Mouse (Mus musculus) brain, embryonic 14.5 days (tissue): ENCODE measurements at regions not wholly inside any gene's neighbourhood (a gene's known extent, or its start where the extent isn't known, plus 50 kb on each side); places are given as distances from the start of the nearest gene placed in this dataset.

Experiments
- DNase-seq: peaks from one replicate; pipeline ENCODE4 v3.0.0-alpha.2; 2011; ENCODE audit warnings: low read depth
- CTCF ChIP-seq: fragments of 200-500 bp; IDR thresholded peaks from 2 replicates; pipeline ENCODE4 v1.5.1; 2012; ENCODE audit warnings: inconsistent platforms, mild to moderate bottlenecking, moderate library complexity, borderline replicate concordance; ENCODE audit not compliant: insufficient read depth, insufficient read length; ENCODE audit errors: extremely low read depth
- POLR2A ChIP-seq: fragments of 200-500 bp; IDR thresholded peaks from 2 replicates; pipeline ENCODE4 v1.6.1; 2012; ENCODE audit warnings: mild to moderate bottlenecking, inconsistent platforms, borderline replicate concordance; ENCODE audit not compliant: poor library complexity, insufficient read depth, insufficient read length, severe bottlenecking; ENCODE audit errors: extremely low read depth

GRCm38 (mm10) chr5:111590619-111591081 lies 143.1 kb upstream of the Gm26897 start:
- DNase-seq: peak; percentile 92
- TF ChIP-seq CTCF (no peak), POLR2A (no peak)

GRCm38 (mm10) chr5:111592807-111593206 lies 140.9 kb upstream of the Gm26897 start:
- peak; percentile 15 for DNase-seq
- TF ChIP-seq CTCF (no peak), POLR2A (no peak)

DNA sequence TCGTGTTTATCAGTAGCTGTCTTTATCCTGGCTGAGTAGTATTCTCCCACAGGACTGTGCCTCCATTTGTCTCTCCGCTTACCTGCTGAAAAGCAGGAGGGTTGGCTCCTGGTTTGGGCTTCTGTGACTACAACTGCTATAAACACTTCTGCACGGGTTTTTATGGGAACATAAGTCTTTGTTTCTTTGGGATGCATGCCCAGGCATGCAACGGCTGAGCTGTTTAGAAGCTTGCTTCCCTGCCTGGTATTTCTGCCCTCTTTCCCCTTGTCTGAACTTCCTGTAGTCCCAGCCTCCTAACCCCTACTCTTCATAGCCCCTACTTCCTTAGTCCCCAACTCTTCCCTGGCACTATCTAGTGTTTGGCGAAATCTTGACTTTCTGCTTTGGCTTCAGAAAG lies 139.6 kb upstream of the Gm26897 start:
- TF ChIP-seq POLR2A: no peak
- TF ChIP-seq CTCF: no peak
- DNase-seq: peak; percentile 39

DNA sequence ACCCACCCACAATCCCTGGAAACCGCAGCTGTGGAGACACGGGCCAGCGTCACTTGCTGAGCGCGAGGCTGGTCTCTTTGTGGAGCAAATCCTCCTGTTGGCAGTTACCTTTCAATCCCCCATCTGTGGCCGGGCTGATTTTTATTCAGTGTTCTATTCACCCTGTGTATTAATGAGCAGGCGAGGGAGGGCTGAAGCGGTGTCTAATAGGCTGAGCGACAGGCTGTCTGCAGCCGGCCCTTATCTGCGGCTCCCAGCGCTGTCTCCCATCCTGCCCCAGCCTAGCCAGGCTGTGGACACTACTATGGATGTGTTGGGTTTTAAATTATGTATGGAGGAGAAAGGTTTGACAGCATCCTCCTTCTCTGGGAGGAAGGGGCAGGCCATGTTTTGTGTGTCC lies 138.3 kb upstream of the Gm26897 start:
- peak; percentile 97 for DNase-seq
- no peak for TF ChIP-seq CTCF
- 0 out of 2 replicates have a peak, but pooled peaks have one; percentile 8 for TF ChIP-seq POLR2A

DNA sequence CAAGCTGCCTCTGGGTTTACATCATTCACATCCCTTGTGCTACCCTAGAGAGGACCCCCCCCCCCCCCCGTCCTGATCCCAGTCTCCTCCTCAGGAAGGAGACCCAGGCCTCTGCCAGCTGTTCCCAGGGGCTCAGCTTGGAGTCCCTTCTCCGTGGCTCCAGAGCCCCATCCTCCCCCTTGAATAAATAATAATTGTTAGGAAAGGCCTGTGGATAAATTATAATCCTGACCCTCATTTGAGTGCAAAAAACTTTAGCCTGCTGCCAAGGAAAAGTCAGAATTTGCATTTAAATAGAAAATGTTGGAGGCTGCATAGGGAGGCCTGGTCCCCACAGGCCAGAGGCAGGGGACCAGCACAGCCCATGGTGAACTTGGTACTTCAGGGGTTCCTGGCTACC lies 136.0 kb upstream of the Gm26897 start:
- peak; percentile 73 for DNase-seq
- TF ChIP-seq POLR2A (no peak), CTCF (no peak)

DNA sequence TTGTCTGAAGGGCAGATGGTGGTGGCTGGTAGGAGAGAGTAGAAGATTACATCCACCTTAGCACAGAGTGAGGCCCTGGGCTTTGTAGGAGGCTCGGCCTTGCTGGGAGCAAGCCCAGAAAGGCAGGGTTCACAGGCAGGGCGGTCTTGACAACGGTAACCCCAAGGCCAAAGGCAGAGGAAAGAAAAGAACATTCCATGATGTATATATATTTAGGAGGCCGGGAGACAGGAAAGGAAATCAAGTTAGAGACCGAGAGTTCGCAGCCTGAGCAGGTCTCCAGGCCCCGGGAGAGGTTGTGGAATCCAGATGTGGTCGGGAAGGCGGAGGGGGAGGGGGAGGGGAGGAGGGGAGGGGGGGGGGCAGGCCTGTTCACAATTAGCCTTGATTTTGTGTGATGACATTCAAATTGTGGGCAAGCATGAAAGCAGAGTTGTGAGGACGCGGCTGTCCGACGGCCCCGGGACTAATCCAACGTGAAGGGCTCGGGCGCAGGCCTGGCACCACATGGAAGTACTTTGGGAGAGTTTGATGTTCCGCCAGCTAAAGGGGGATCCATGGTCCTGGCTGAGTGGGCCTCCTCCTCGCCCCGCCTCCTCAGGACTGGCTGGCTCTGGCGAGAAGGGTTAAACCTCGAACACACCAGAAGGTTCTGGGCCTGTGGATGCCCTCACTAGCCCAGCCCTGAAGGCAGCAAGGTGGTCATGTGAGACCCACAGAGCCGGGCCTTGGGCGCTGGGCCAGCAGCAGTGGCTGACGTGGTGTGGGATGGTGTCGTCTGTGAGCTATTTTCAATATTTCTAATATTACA lies 131.8 kb upstream of the Gm26897 start:
- TF ChIP-seq POLR2A (no peak), CTCF (no peak)
- DNase-seq: peak; percentile 58

GRCm38 (mm10) chr5:111613687-111614086 lies 120.0 kb upstream of the Gm26897 start:
- DNase-seq: no peak
- TF ChIP-seq POLR2A: no peak
- no peak for TF ChIP-seq CTCF

DNA sequence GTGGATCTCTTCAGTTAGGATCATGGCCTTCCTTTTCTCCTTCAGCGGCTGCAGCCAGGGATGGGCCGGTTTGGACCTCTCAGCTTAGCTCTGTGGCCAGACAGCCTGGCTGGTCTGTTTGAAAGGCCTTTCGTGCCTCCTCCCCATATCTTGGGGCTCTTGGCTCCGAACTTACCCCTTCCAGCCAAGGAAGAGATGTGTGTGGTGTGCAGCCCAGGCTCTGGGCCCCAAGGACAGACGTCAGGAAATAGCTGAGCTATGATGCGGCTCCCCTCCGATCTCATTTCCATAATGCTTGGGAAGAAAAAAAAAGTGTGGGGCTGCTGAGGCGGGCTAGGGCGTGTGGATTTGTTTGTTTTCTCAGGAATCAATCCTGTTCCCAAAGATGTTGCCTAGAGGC lies 113.8 kb upstream of the Gm26897 start:
- no peak for TF ChIP-seq CTCF
- TF ChIP-seq POLR2A: no peak
- peak; percentile 61 for DNase-seq

DNA sequence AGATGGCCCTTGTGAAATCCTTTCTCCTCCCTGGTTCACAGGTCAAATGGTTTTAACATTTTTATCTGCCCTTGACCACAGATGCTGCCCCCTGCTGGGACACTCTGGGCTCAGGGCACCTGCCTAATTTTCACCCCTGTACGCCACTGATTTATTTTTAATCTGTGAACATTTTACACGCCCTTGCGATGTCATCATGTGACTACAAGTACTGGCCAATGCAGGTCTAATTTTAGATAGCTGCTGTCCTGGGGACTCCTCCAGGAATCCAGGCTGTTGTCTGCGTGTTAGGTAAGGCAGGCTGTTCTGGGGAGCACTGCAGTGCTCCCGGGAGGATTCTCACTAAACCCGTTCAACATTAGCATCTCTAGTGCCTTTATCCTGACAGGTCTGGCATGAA lies 113.1 kb upstream of the Gm26897 start:
- DNase-seq: no peak
- TF ChIP-seq CTCF (no peak), POLR2A (no peak)

- DNase-seq: no peak
- TF ChIP-seq CTCF: no peak
- no peak for TF ChIP-seq POLR2A
Observed at GRCm38 (mm10) chr5:111622481-111622880, 111.2 kb upstream of the Gm26897 start.

- peak; percentile 61 for DNase-seq
- TF ChIP-seq CTCF: no peak
- TF ChIP-seq POLR2A: no peak
Observed at GRCm38 (mm10) chr5:111626273-111626798, 107.4 kb upstream of the Gm26897 start.

DNA sequence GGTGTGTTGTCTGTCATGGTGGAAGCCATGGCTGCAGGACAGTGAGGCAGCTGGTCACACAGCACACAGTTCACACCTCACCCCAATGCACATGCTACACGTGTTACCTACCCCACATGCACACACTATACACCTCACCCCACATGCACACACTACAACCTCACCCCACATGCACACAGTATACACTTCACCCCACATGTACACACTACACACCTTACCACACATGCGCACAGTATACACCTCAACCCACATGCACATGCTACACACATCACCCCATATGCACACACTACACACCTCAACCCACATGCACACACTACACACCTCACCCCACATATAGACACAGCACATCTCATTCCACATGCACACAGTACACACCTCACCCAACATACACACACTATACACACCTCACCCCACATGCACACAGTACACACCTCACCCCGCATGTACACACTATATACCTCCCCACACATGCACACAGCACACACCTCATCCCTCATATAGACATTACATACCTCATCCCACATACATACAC lies 103.3 kb upstream of the Gm26897 start:
- TF ChIP-seq POLR2A: no peak
- TF ChIP-seq CTCF: no peak
- DNase-seq: no peak

- TF ChIP-seq POLR2A: no peak
- no peak for TF ChIP-seq CTCF
- DNase-seq: peak; percentile 70
Observed at GRCm38 (mm10) chr5:111631572-111632161, 102.1 kb upstream of the Gm26897 start.
